Mouse (Mus musculus): ENCODE data around the gene Klhl36. TPM values are rescaled to one million over a fixed set of nuclear protein-coding genes. Genes with fewer than 3 reads are reported as not detected.

Gene Klhl36
- 5.2 and 14.1 TPM in 2 replicates for polyA plus RNA-seq (2012; ENCODE audit: insufficient read depth, low replicate concordance)

DNA sequence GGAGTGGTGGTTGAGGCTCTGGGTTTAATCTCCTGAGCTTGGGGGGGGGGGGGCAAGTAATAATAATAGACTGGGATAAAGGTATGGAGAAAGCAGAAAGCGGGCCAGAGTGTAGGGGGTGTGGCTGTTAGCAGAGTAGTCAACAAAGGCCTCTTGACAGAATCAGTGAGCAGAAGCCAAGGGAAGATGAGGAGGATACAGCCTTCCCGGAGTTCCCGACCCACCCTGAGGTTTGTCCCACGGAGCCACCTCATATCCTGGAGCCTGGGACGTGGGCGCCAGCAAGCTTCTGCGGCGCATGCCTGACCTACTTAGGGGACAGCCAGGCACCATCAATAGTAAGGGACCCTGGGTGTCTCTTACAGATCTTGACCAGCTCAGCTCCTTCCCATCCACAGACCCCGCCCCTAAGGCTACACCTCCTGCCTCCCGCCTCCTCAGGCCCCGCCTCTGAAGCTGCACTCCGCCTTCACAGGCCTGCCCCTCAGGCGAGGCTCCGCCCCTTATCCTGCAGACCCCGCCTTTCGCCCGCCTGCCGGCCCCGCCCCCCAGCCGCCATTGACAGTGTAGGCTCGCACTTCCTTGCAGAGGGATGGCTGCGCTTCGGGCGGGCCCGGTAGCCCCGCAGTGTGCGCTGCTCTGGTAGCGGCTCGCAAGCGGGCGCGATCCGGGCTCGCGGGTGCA lies at the start of gene Klhl36:
Klhl36 (plus strand) TSS at position 561 of the 684 bp plus-strand sequence.
- peaks cover 42% of the 10 kb centered on the region for H3K27me3 ChIP-seq (replicated peaks)
- H3K36me3 ChIP-seq (replicated peaks; ENCODE audit: low read length): peaks cover 15% of the 10 kb centered on the region
- peaks cover 61% of the 10 kb centered on the region for H3K4me1 ChIP-seq
- H3K4me3 ChIP-seq (replicated peaks): peak within 1 kb of the TSS; percentile 95
- no peaks in the 10 kb centered on the region for H3K9me3 ChIP-seq
- no peak for TF ChIP-seq GATA1 (IDR thresholded peaks at IDR 0.05; ENCODE audit: borderline replicate concordance, low read length)
- TF ChIP-seq FLI1 (IDR thresholded peaks at IDR 0.05; ENCODE audit: low read length): no peak

DNA sequence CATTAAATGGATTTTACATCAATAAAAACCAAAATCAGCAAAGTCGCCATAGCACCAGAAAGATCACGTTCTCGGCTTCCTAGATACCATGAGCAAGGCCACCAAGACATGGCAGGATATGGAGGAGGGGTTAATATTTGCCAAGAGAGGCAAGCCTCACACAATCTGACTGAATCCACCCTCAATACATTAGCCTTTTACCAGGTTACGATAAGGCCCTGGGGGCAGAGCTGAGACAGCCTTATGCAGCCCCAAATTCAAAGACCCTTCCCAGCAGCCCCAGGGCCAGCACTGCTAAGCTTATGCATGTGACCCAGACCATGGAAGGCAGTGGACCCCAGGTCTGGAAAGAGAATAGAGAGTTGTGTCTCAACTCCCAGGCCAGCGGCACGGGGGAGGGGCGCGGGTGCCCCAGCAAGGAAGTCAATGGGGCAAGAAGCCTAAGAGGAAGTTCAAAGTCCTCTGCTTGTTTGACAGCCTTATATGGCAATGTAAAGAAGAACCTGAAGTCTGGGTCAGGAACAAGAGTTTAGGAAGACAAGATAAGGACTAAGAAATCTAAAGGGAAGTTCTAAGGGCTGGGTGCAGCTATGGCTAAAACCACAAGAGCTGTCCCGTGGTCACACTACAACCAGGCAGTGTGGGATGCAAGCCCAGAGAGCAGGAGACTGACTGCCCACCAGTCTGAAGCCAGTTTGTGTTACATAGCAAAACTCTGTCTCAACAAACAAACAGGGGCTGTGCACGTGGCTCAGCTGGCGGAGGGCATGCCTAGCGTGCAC lies 49.2 kb upstream of the Klhl36 start:
- Histone ChIP-seq H3K4me3 (replicated peaks) (peak overlapping the region; percentile 80), H3K27me3 (replicated peaks) (peaks cover 29% of the 10 kb centered on the region), H3K36me3 (replicated peaks; ENCODE audit: low read length) (peaks cover 57% of the 10 kb centered on the region), H3K4me1 (peaks cover 68% of the 10 kb centered on the region), H3K9me3 (peaks cover 8% of the 10 kb centered on the region; the same call in 1 of the 2 replicates)
- TF ChIP-seq FLI1 (IDR thresholded peaks at IDR 0.05; ENCODE audit: low read length) (no peak), GATA1 (IDR thresholded peaks at IDR 0.05; ENCODE audit: borderline replicate concordance, low read length) (no peak)

- H3K36me3 ChIP-seq (replicated peaks; ENCODE audit: low read length): peaks cover 59% of the 10 kb centered on the region
- peaks cover 41% of the 10 kb centered on the region for H3K27me3 ChIP-seq (replicated peaks)
- peaks cover 14% of the 10 kb centered on the region; the same call in 1 of the 2 replicates for H3K9me3 ChIP-seq
- no peak for TF ChIP-seq GATA1 (IDR thresholded peaks at IDR 0.05; ENCODE audit: borderline replicate concordance, low read length)
- no peak for TF ChIP-seq FLI1 (IDR thresholded peaks at IDR 0.05; ENCODE audit: low read length)
- no peak overlapping the region for H3K4me3 ChIP-seq (replicated peaks)
- peaks cover 69% of the 10 kb centered on the region for H3K4me1 ChIP-seq
Measured at GRCm38 (mm10) chr8:119816219-119816618, 45.8 kb upstream of the Klhl36 start.

GRCm38 (mm10) chr8:119817446-119817845 lies 44.6 kb upstream of the Klhl36 start:
- peak overlapping the region; percentile 38 for H3K4me3 ChIP-seq (replicated peaks)
- H3K9me3 ChIP-seq: peaks cover 14% of the 10 kb centered on the region; the same call in 1 of the 2 replicates
- TF ChIP-seq FLI1 (IDR thresholded peaks at IDR 0.05; ENCODE audit: low read length): no peak
- no peak for TF ChIP-seq GATA1 (IDR thresholded peaks at IDR 0.05; ENCODE audit: borderline replicate concordance, low read length)
- peaks cover 57% of the 10 kb centered on the region for H3K4me1 ChIP-seq
- H3K27me3 ChIP-seq (replicated peaks): peaks cover 45% of the 10 kb centered on the region
- H3K36me3 ChIP-seq (replicated peaks; ENCODE audit: low read length): peaks cover 70% of the 10 kb centered on the region

- peaks cover 14% of the 10 kb centered on the region; the same call in 1 of the 2 replicates for H3K9me3 ChIP-seq
- TF ChIP-seq GATA1 (IDR thresholded peaks at IDR 0.05; ENCODE audit: borderline replicate concordance, low read length) (no peak), FLI1 (IDR thresholded peaks at IDR 0.05; ENCODE audit: low read length) (no peak)
- no peak overlapping the region for H3K4me3 ChIP-seq (replicated peaks)
- peaks cover 53% of the 10 kb centered on the region for H3K27me3 ChIP-seq (replicated peaks)
- peaks cover 85% of the 10 kb centered on the region for H3K36me3 ChIP-seq (replicated peaks; ENCODE audit: low read length)
- H3K4me1 ChIP-seq: peaks cover 44% of the 10 kb centered on the region
Measured at GRCm38 (mm10) chr8:119819316-119819715, 42.8 kb upstream of the Klhl36 start.

DNA sequence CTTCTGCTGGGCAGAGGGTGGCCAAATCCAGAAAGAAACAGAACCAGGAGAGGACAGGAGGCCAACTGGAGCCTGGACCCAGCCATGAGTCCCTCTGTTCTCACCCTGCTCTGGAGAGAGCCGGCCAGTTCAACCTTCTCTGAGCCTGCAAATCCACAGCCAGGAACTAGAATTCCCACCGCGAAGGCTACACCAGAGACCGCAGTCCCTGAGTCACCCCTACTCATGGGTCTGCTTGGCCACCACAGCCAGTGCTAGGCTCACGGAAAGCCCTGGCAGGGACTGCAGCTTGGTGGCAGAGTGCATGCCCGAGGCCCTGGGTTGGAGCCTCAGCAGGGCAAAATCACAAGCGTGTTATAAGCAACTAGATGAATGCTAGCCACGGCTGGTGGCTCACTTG lies 42.1 kb upstream of the Klhl36 start:
- peaks cover 42% of the 10 kb centered on the region for H3K4me1 ChIP-seq
- H3K27me3 ChIP-seq (replicated peaks): peaks cover 52% of the 10 kb centered on the region
- peaks cover 79% of the 10 kb centered on the region for H3K36me3 ChIP-seq (replicated peaks; ENCODE audit: low read length)
- no peak for TF ChIP-seq FLI1 (IDR thresholded peaks at IDR 0.05; ENCODE audit: low read length)
- no peak for TF ChIP-seq GATA1 (IDR thresholded peaks at IDR 0.05; ENCODE audit: borderline replicate concordance, low read length)
- no peak overlapping the region for H3K4me3 ChIP-seq (replicated peaks)
- H3K9me3 ChIP-seq: peaks cover 11% of the 10 kb centered on the region; the same call in 1 of the 2 replicates

- peaks cover 41% of the 10 kb centered on the region for H3K27me3 ChIP-seq (replicated peaks)
- peaks cover 64% of the 10 kb centered on the region for H3K36me3 ChIP-seq (replicated peaks; ENCODE audit: low read length)
- H3K4me3 ChIP-seq (replicated peaks): no peak overlapping the region
- peaks cover 6% of the 10 kb centered on the region; the same call in 1 of the 2 replicates for H3K9me3 ChIP-seq
- no peak for TF ChIP-seq FLI1 (IDR thresholded peaks at IDR 0.05; ENCODE audit: low read length)
- H3K4me1 ChIP-seq: peaks cover 49% of the 10 kb centered on the region
Measured at GRCm38 (mm10) chr8:119821691-119822090, 40.4 kb upstream of the Klhl36 start.

- H3K4me1 ChIP-seq: peaks cover 50% of the 10 kb centered on the region
- TF ChIP-seq GATA1 (IDR thresholded peaks at IDR 0.05; ENCODE audit: borderline replicate concordance, low read length) (no peak), FLI1 (IDR thresholded peaks at IDR 0.05; ENCODE audit: low read length) (no peak)
- H3K9me3 ChIP-seq: peaks cover 6% of the 10 kb centered on the region; the same call in 1 of the 2 replicates
- peaks cover 58% of the 10 kb centered on the region for H3K36me3 ChIP-seq (replicated peaks; ENCODE audit: low read length)
- no peak overlapping the region for H3K4me3 ChIP-seq (replicated peaks)
- peaks cover 31% of the 10 kb centered on the region for H3K27me3 ChIP-seq (replicated peaks)
Measured at GRCm38 (mm10) chr8:119823278-119823677, 38.8 kb upstream of the Klhl36 start.

DNA sequence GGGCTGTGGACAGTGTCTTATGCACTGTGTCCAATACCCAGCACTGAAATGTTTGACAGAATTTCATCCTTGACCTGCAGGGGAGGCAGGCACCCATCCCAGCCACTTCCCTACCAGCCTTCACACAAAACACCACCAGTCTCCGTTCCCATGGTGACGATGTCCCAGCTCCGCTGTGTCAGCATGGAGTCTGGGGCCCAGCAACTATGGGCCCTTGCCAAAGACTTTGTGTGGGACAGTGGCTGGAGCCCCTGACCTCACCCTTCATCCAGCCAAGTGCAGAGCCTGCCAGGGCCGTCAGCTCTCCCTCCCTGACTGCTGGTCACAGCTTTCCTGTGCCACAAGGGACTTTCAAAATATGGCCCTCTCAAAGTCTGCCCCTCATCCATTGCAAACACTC lies 38.0 kb upstream of the Klhl36 start:
- TF ChIP-seq FLI1 (IDR thresholded peaks at IDR 0.05; ENCODE audit: low read length) (no peak), GATA1 (IDR thresholded peaks at IDR 0.05; ENCODE audit: borderline replicate concordance, low read length) (no peak)
- peaks cover 51% of the 10 kb centered on the region for H3K4me1 ChIP-seq

More for the DNA sequence above, 38.0 kb upstream of the Klhl36 start:
- Histone ChIP-seq H3K9me3 (peaks cover 6% of the 10 kb centered on the region; the same call in 1 of the 2 replicates), H3K4me3 (replicated peaks) (no peak overlapping the region), H3K27me3 (replicated peaks) (peaks cover 27% of the 10 kb centered on the region), H3K36me3 (replicated peaks; ENCODE audit: low read length) (peaks cover 58% of the 10 kb centered on the region)

Measured in megakaryocyte, embryonic 14.5 days (primary cell).